Mouse (Mus musculus) hindbrain, embryonic 13.5 days (tissue): ENCODE results near the gene Slc29a2. TPM values are rescaled to one million over a fixed set of nuclear protein-coding genes. Genes with fewer than 3 reads are reported as not detected.
"Not testable (repeated sequence)": the region's sequence is repeated elsewhere in the genome, so short reads cannot be mapped to it uniquely, and the experiment has no call there.

Experiments
- ATAC-seq: fragments of 200-750 bp; cut with Nextera tagmentation; 2 replicates; pipeline ENCODE4 v1.8.0; 2017; ENCODE audit warnings: moderate TSS enrichment; ENCODE audit not compliant: low FRiP score
- H3K27ac ChIP-seq: fragments of 300-500 bp; sonication (generic); 2 replicates; pipeline ENCODE4 v1.5.1; 2015; ENCODE audit warnings: inconsistent platforms, mild to moderate bottlenecking, moderate library complexity
- H3K27me3 ChIP-seq: fragments of 300-500 bp; sonication (generic); 2 replicates; pipeline ENCODE4 v1.6.1; 2015; ENCODE audit warnings: mild to moderate bottlenecking, inconsistent platforms
- H3K36me3 ChIP-seq: fragments of 300-500 bp; sonication (generic); 2 replicates; pipeline ENCODE4 v1.6.1; 2015; ENCODE audit warnings: mild to moderate bottlenecking, inconsistent platforms
- H3K4me1 ChIP-seq: fragments of 300-500 bp; sonication (generic); replicated peaks from 2 replicates; pipeline ENCODE4 v1.6.1; 2015; ENCODE audit warnings: inconsistent platforms
- H3K4me2 ChIP-seq: fragments of 300-500 bp; sonication (generic); 2 replicates; pipeline ENCODE4 v1.6.1; 2015; ENCODE audit warnings: inconsistent platforms, mild to moderate bottlenecking, moderate library complexity
- H3K4me3 ChIP-seq: fragments of 300-500 bp; sonication (generic); 2 replicates; pipeline ENCODE4 v1.5.1; 2015; ENCODE audit warnings: mild to moderate bottlenecking, inconsistent platforms
- H3K9ac ChIP-seq: fragments of 300-500 bp; sonication (generic); 2 replicates; pipeline ENCODE4 v1.6.1; 2015; ENCODE audit warnings: mild to moderate bottlenecking, inconsistent platforms
- H3K9me3 ChIP-seq: fragments of 300-500 bp; sonication (generic); 2 replicates; pipeline ENCODE4 v1.6.1; 2016; ENCODE audit warnings: inconsistent platforms
- WGBS: fragments of 180-500 bp; shearing (Covaris S2); methylation state at CpG from one replicate; pipeline ENCODE4 v1.1.7; 2015; 5-methylcytosine and 5-hydroxymethylcytosine counted together
- polyA plus RNA-seq: library from polyadenylated mRNA; unstranded; fragments of >200 nt; fragmentation: Nextera tagmentation; extraction: Ambion mirVana; gene quantifications from 2 replicates; pipeline ENCODE4 v1.2.1, GENCODE M21; 2015

Gene Slc29a2
- polyA plus RNA-seq, 1 experiment from 2014 or later, result 11.3 TPM

DNA sequence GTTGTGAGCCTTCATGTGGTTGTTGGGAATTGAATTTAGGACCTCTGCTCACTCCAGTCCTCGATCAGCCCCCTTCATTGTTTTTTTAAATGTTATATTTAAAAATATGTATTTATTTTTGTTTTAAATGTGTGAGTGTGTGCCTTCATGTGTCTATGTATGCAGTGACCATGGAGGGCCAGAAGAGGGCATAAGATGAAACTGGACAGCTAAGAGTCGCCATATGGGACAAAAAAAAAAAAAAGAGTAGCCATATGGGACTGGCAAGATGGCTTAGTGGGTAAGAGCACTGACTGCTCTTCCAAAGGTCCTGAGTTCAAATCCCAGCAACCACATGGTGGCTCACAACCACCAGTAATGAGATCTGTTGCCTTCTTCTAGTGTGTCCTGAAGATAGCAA, 20.0 kb upstream of the Slc29a2 start:
- not testable (repeated sequence) for H3K9me3 ChIP-seq

DNA sequence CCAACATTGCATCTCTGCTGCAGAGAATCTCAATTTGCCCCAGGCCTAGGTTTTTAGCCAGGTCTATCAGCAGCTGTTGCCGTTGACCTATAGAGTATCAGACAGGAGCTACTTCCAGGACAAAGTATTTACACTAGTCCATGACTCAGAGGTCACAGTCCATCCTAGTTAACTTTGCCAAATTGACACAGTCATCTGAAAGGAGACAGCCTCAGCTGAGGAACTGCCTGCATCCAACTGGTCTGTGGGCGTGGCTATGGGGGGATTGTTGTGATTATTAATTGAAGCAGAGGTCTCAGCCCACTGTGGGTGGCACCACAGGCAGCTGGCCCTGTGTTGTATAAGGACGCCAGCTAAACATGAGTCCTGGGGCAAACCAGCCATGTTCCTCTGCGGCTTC, 18.7 kb upstream of the Slc29a2 start:
- Histone ChIP-seq H3K9me3 (peaks cover 3% of the 10 kb centered on the region; the same call in 1 of the 2 replicates), H3K27ac (no peak overlapping the region), H3K4me3 (no peak overlapping the region), H3K36me3 (no peaks in the 10 kb centered on the region), H3K27me3 (peaks cover 9% of the 10 kb centered on the region; the same call in 1 of the 2 replicates), H3K4me1 (peaks cover 18% of the 10 kb centered on the region), H3K4me2 (no peak overlapping the region), H3K9ac (no peak overlapping the region)
- ATAC-seq, result no peak
- 70% methylated on average over 4 of the region's 4 CpGs for WGBS

More for the DNA sequence above, 20.0 kb upstream of the Slc29a2 start:
- 66% methylated on average over 2 of the region's 2 CpGs for WGBS
- not testable (repeated sequence) for H3K36me3 ChIP-seq, H3K27ac ChIP-seq, H3K9ac ChIP-seq, H3K4me3 ChIP-seq, H3K4me2 ChIP-seq, ATAC-seq
- H3K4me1 ChIP-seq, result peaks cover 31% of the 10 kb centered on the region
- H3K27me3 ChIP-seq, result peaks cover 17% of the 10 kb centered on the region; the same call in 1 of the 2 replicates

DNA sequence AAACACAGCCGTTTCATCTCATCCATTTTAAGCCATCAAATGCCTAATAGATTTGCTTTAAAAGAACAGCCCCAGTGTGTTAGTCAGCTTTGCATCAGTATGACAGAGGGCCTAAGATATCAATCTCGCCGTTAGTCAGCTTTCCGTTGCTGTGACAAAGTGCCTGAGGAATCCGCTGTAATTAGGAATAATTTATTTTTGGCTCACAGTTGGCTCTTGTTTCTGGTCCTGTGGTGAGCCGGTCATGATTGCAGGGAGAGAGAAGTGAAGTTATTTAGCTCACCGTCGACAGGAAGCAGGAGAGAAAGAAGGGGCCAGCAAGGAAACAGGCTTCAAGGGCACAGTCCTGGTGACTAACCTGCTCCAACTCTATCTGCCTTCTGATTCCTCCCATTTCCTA, 10.5 kb upstream of the Slc29a2 start:
- H3K27me3 ChIP-seq, result 0 out of 2 replicates have a peak, but pooled peaks cover 8% of the 10 kb centered on the region
- peaks cover 6% of the 10 kb centered on the region; the same call in 1 of the 2 replicates for H3K4me1 ChIP-seq
- no peaks in the 10 kb centered on the region for H3K36me3 ChIP-seq
- H3K4me3 ChIP-seq, result no peak overlapping the region
- no peak for ATAC-seq
- no peaks in the 10 kb centered on the region for H3K9me3 ChIP-seq
- no peak overlapping the region for H3K9ac ChIP-seq
- H3K4me2 ChIP-seq, result no peak overlapping the region
- H3K27ac ChIP-seq, result no peak overlapping the region
- WGBS, result 66% methylated on average over 8 of the region's 8 CpGs

DNA sequence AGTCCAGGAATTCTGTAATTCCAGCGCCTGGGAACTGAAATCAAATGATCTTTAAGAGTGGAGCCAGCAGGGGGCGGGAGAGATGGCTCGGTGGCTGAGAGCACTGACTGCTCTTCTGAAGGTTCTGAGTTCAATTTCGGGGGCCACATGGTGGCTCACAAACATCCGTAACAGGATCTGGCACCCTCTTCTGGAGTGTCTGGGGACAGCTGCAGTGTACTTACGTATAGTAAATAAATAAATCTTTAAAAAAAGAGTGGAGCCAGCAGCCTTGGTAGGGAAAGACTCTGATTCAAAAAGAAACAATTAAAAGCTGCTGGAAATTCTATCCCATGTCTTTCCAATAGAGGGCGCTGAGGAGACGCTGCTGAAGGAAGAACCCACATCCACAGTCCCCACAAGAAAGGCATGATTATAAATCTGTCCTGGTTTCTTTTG, 8.7 kb upstream of the Slc29a2 start:
- no peak overlapping the region for H3K27ac ChIP-seq
- no peak overlapping the region for H3K4me2 ChIP-seq
- no peak overlapping the region for H3K4me3 ChIP-seq
- H3K9ac ChIP-seq, result no peak overlapping the region
- WGBS, result 14% methylated on average over 8 of the region's 8 CpGs
- H3K27me3 ChIP-seq, result 0 out of 2 replicates have a peak, but pooled peaks cover 8% of the 10 kb centered on the region
- no peaks in the 10 kb centered on the region for H3K9me3 ChIP-seq
- no peak for ATAC-seq
- H3K36me3 ChIP-seq, result no peaks in the 10 kb centered on the region
- H3K4me1 ChIP-seq, result peaks cover 6% of the 10 kb centered on the region; the same call in 1 of the 2 replicates

DNA sequence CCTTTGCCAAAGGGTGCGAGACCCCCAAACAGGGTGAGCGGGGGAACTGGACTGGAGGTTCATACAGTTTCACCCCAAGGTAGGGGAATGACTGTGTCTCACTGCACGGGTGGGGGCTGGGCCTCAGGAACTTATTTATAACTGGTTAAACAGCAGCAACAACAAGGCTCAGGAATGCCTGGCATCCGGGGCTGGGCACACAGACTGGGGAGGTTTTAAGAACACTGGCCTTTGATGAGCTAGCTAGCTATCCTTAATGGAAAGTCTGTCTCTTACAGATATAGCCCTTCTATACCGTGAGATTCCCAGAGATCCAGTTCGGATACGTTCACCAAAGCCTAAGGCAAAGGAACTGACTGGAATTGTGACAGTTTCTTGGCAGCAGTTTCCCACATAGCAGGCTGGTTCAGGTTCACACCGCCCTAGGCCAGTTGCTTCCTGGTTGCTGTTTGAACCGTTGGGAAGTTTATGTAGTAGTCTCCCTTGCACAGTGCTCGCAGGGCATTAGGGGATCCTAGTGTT, 7.4 kb upstream of the Slc29a2 start:
- H3K4me1 ChIP-seq, result peaks cover 6% of the 10 kb centered on the region; the same call in 1 of the 2 replicates
- ATAC-seq, result no peak
- 47% methylated on average over 10 of the region's 10 CpGs for WGBS
- H3K4me2 ChIP-seq, result no peak overlapping the region
- H3K27me3 ChIP-seq, result 0 out of 2 replicates have a peak, but pooled peaks cover 8% of the 10 kb centered on the region
- H3K9ac ChIP-seq, result no peak overlapping the region
- no peaks in the 10 kb centered on the region for H3K9me3 ChIP-seq
- no peak overlapping the region for H3K4me3 ChIP-seq
- no peak overlapping the region for H3K27ac ChIP-seq
- H3K36me3 ChIP-seq, result no peaks in the 10 kb centered on the region

DNA sequence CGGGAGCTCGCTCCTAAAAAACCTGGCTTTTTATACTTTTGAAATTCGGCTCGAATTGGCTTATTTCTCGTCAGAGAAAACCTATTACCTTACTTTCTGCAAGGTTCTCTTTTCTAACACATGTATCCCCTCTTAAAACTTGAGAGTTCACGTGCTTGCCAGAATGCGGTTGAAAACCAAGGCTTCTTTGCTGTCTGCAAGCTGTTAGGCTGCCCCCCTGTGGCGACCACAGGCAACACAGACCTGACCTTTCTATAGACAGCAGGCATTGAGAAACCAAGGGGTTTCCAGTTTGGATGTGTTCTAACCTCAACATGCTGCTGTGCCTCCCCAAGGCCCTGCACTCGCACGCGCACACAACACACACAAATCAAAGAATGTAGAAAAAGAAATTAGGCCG, 6.9 kb upstream of the Slc29a2 start:
- no peak for ATAC-seq
- H3K4me1 ChIP-seq, result peaks cover 6% of the 10 kb centered on the region; the same call in 1 of the 2 replicates
- no peaks in the 10 kb centered on the region for H3K36me3 ChIP-seq
- 19% methylated on average over 12 of the region's 12 CpGs for WGBS
- H3K9ac ChIP-seq, result no peak overlapping the region
- H3K27ac ChIP-seq, result no peak overlapping the region
- H3K9me3 ChIP-seq, result no peaks in the 10 kb centered on the region
- H3K4me2 ChIP-seq, result no peak overlapping the region
- H3K4me3 ChIP-seq, result no peak overlapping the region
- H3K27me3 ChIP-seq, result 0 out of 2 replicates have a peak, but pooled peaks cover 8% of the 10 kb centered on the region

DNA sequence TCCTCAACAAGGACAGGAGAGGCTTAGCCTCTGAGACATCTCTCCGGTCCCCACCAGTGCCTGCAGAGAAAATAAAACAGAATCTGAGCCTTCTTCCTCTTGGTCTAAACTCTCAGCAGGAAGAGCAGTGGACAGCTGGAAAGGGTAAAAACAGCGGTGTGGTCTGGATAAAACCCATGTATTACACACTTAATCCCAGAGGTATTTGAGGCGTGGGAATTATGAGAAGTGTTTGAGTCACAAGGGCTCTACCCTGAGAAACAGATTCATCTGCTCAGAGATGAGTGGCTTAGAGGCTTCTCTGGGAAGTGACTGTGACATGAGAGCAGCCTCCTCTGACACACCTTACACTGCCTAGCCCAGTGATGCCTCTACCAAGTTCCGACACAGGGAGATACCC, 6.0 kb upstream of the Slc29a2 start:
- no peak overlapping the region for H3K4me2 ChIP-seq
- H3K27me3 ChIP-seq, result 0 out of 2 replicates have a peak, but pooled peaks cover 8% of the 10 kb centered on the region
- 83% methylated on average over 4 of the region's 4 CpGs for WGBS
- no peaks in the 10 kb centered on the region for H3K9me3 ChIP-seq
- no peak for ATAC-seq
- peaks cover 6% of the 10 kb centered on the region; the same call in 1 of the 2 replicates for H3K4me1 ChIP-seq
- H3K9ac ChIP-seq, result no peak overlapping the region
- H3K4me3 ChIP-seq, result no peak overlapping the region
- H3K36me3 ChIP-seq, result no peaks in the 10 kb centered on the region
- H3K27ac ChIP-seq, result no peak overlapping the region

DNA sequence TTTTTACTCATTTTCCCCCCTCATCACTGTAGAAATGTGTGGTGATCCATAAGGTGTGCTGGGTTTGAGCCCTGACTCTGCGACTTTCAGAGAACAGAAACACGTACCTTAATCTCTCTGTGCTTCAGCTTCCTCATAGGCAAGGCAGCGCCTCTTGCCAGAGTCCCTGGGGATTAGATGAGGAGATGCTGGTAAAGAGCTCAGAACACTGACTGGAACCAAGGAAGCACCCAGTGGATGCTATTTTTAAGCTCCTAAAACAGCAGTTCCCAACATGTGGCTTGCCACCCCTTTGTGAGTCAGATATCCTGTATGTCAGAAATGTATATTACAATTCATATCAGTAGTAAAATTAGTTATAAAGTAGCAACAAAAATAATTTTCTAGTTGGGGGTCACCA, 5.5 kb upstream of the Slc29a2 start:
- Histone ChIP-seq H3K27ac (no peak overlapping the region), H3K9me3 (no peaks in the 10 kb centered on the region), H3K36me3 (no peaks in the 10 kb centered on the region), H3K27me3 (0 out of 2 replicates have a peak, but pooled peaks cover 6% of the 10 kb centered on the region), H3K4me2 (no peak overlapping the region), H3K4me1 (peaks cover 6% of the 10 kb centered on the region; the same call in 1 of the 2 replicates), H3K4me3 (no peak overlapping the region), H3K9ac (no peak overlapping the region)
- ATAC-seq, result no peak
- WGBS, result 81% methylated on average over 3 of the region's 3 CpGs

DNA sequence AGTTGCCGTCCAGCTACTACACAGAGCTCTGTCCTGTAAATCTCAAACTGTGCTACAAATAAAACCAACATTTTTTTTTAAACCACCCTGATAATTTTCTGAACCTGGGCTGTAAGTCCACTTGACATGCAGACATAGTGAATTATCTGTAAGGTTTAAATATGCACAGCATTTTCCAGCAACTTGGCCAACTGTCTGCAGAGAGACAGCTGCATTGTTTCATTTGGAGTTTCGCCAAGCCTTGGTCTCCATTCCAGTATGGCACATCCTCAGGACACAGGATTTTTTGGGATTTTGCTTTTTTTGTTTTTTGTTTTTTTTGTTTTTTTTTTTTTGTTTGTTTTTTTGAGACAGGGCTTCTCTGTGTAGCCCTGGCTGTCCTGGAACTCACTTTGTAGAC, 2.2 kb upstream of the Slc29a2 start:
- Histone ChIP-seq H3K4me1 (peaks cover 16% of the 10 kb centered on the region), H3K4me2 (no peak overlapping the region), H3K9ac (no peak overlapping the region), H3K27ac (no peak overlapping the region), H3K27me3 (no peaks in the 10 kb centered on the region), H3K36me3 (no peaks in the 10 kb centered on the region), H3K4me3 (no peak overlapping the region), H3K9me3 (no peaks in the 10 kb centered on the region)
- ATAC-seq, result no peak
- 90% methylated on average over 2 of the region's 2 CpGs for WGBS

DNA sequence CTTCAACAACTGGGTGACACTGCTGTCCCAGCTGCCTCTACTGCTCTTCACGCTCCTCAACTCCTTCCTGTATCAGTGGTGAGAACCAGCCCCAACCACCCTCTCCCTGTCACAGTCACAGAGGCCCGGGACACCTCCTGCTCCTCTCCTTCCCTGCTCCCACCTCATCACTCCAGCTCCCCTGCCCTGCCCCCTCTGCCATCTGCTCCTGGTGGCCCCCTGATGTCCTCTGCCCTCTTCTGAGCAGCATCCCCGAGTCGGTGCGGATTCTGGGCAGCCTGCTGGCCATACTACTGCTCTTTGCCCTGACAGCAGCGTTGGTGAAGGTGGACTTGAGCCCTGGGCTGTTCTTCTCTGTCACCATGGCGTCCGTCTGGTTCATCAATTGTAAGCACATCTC, 2.5 kb downstream of the Slc29a2 start:
- no peak overlapping the region for H3K4me3 ChIP-seq
- no peaks in the 10 kb centered on the region for H3K9me3 ChIP-seq
- peaks cover 45% of the 10 kb centered on the region for H3K36me3 ChIP-seq
- no peak overlapping the region for H3K4me2 ChIP-seq
- H3K9ac ChIP-seq, result peak overlapping the region; percentile 29; the same call in 1 of the 2 replicates
- no peak for ATAC-seq
- H3K27me3 ChIP-seq, result no peaks in the 10 kb centered on the region
- H3K4me1 ChIP-seq, result peaks cover 14% of the 10 kb centered on the region
- WGBS, result 87% methylated on average over 8 of the region's 8 CpGs
- no peak overlapping the region for H3K27ac ChIP-seq

DNA sequence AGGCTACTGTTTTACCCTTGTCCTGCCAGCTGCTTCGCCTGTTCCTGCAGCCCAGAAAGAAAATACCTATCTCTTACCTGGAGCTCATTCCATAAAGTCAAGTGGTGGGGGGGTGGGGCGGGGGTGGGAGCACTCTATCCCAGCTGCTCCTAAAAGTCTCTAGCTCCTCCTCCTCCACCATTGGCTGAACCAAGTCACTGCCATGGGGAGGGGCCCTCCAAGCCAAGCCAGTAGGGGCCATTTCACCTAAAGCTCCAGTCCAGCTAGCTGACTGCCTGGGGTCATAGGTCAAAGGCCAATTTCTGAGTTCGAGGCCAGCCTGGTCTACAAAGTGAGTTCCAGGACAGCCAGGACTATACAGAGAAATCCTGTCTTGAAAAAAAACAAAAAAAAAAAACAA, 9.0 kb downstream of the Slc29a2 start:
- peaks cover 4% of the 10 kb centered on the region for H3K4me1 ChIP-seq
- no peak overlapping the region for H3K4me2 ChIP-seq
- H3K9ac ChIP-seq, result no peak overlapping the region
- ATAC-seq, result no peak
- WGBS, result 86% methylated on average over 3 of the region's 3 CpGs
- H3K27ac ChIP-seq, result no peak overlapping the region
- no peaks in the 10 kb centered on the region for H3K27me3 ChIP-seq
- H3K36me3 ChIP-seq, result peaks cover 43% of the 10 kb centered on the region
- H3K9me3 ChIP-seq, result no peaks in the 10 kb centered on the region
- H3K4me3 ChIP-seq, result no peak overlapping the region

DNA sequence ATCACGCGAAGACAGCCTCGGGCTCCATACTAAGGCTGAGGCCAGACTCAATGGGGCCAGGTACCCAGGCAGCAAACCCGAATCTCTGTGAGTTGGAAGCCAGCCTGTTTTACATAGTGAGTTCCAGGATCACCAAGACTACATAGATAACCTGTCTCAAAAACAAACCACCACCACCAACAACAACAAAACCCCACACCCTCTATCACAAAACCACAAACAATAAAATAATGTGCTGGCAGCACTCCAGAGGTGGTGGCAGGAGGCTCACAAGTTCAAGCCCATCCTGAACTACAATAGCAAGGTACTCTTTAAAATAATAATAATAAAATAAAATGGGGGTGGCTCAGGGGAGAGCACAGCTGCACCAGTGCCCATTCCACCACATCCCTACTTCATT, 12.9 kb downstream of the Slc29a2 start:
- no peak for ATAC-seq
- no peak overlapping the region for H3K9ac ChIP-seq
- peaks cover 31% of the 10 kb centered on the region for H3K4me1 ChIP-seq

More for the DNA sequence above, 12.9 kb downstream of the Slc29a2 start:
- H3K36me3 ChIP-seq, result peaks cover 5% of the 10 kb centered on the region
- H3K9me3 ChIP-seq, result no peaks in the 10 kb centered on the region
- WGBS, result 71% methylated on average over 4 of the region's 4 CpGs
- H3K27me3 ChIP-seq, result no peaks in the 10 kb centered on the region
- no peak overlapping the region for H3K27ac ChIP-seq
- no peak overlapping the region for H3K4me2 ChIP-seq
- no peak overlapping the region for H3K4me3 ChIP-seq
